Mouse (Mus musculus) 3T3-L1 (cell line): ENCODE results near the gene Tk1.
A peak's percentile ranks its signal among the peaks of the same experiment; 100 is the strongest.

Source experiments
- DNase-seq: peaks from one replicate; pipeline ENCODE4 v3.0.0-alpha.2; 2015; ENCODE audit warnings: low read depth, low spot score

Gene Tk1

GRCm38 (mm10) chr11:117792281-117792888, 33.5 kb downstream of the Tk1 start:
- peak; percentile 25 for DNase-seq

DNA sequence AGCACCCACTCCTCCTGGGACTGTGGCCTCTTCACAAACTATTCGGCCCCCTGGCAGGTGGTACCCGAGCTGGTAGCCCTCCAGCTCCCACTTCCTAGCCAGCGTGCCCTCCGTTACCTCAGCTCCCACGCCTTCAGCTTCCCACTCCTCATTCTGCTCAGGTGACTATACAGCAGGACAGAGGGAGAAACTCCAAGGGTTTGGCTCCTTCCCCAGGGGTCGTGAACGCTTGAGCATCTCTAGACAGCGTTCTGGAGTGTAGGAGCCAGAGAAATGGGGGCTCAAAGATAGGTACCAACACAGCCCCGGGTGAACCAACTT, 34.5 kb downstream of the Tk1 start:
- no peak for DNase-seq

- DNase-seq, result no peak
Observed at GRCm38 (mm10) chr11:117790703-117791440, 35.0 kb downstream of the Tk1 start.

- peak; percentile 62 for DNase-seq
Observed at GRCm38 (mm10) chr11:117790286-117790685, 35.6 kb downstream of the Tk1 start.

- peak; percentile 34 for DNase-seq
Observed at GRCm38 (mm10) chr11:117788481-117788880, 37.4 kb downstream of the Tk1 start.

- peak; percentile 43 for DNase-seq
Observed at GRCm38 (mm10) chr11:117786294-117786693, 39.6 kb downstream of the Tk1 start.

- peak; percentile 33 for DNase-seq
Observed at GRCm38 (mm10) chr11:117783683-117784309, 42.1 kb downstream of the Tk1 start.

DNA sequence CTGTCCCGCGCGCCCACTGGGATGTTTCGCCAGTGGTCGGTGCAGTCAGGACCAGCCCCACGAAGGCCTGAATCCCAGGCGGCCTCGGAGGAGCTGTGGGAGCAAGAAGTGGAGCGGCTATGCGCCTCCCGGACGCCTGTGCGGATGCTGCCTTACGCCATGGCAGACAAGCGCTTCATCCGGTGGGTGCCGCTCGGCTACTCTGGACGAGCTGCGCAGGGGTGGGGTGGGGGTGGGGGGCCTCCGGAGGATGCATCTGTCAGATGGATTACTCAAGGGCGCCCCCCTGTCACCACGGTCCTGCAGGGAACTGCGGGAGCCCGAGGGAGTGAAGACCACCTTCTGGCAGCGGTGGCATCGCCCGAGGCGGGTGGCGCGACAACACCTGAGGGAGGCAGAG, 42.8 kb downstream of the Tk1 start:
- DNase-seq, result no peak

GRCm38 (mm10) chr11:117782705-117783034, 43.2 kb downstream of the Tk1 start:
- no peak for DNase-seq

DNA sequence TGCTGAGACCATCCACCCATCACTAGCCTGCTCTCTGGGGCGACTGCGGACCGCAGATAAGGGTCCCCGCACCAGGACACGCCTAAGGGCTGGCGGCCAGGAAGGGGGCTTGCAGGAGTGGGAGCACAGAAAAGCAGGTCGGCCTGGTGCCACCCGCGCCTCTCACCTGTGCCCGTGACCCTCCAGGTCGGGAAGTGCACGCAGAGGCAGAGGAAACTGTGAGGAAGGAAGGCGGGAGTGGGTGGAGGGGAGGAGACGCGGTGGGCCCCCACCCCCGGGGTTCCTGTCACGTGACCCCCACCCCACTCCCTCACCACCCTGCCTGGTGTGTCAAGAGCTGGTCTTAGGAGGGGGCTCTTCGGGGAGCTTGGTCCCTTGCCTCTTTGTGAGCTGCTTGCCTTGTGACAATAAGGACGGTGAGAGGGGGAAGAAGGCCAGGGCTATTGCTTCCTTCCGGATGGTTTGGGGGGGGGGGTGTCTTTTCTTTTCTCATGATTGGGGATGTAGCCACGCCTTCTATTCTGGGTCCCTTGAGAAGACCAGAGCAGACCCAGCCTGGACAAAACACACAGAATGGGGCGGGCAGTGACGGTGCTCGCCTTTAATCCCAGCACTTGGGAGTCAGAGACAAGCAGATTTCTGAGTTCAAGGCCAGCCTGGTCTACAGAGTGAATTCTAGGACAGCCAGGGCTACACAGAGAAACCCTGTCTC, 43.7 kb downstream of the Tk1 start, which contains the start of the genes Tmc8 and Tmc6:
TSS of gene Tmc8 (plus strand) at position 84 of the 712 bp plus-strand sequence.
TSS of gene Tmc6 (minus strand) at position 206 of the 712 bp plus-strand sequence.
- no peak for DNase-seq

- peak; percentile 86 for DNase-seq
Observed at GRCm38 (mm10) chr11:117781199-117781821, 44.6 kb downstream of the Tk1 start.

- peak; percentile 98 for DNase-seq
Observed at GRCm38 (mm10) chr11:117780582-117781111, 45.2 kb downstream of the Tk1 start.

DNA sequence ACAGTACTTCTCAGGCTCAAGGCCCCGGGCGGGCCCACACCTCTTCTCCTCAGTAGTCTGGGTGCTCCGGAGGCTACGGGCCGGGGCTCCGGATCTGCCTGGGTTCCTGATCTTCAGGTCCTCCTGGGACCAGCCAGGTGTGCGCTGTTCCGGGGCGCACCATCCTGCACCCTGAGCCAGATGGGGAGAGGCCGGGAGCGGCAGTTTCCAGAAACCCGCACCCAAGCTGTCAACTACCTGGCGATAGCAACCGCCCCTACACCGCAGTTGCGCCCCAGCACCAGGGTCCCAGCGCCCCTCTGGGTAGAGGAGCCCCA, 45.7 kb downstream of the Tk1 start:
- no peak for DNase-seq

- peak; percentile 68 for DNase-seq
Observed at GRCm38 (mm10) chr11:117779434-117780198, 46.3 kb downstream of the Tk1 start.

DNA sequence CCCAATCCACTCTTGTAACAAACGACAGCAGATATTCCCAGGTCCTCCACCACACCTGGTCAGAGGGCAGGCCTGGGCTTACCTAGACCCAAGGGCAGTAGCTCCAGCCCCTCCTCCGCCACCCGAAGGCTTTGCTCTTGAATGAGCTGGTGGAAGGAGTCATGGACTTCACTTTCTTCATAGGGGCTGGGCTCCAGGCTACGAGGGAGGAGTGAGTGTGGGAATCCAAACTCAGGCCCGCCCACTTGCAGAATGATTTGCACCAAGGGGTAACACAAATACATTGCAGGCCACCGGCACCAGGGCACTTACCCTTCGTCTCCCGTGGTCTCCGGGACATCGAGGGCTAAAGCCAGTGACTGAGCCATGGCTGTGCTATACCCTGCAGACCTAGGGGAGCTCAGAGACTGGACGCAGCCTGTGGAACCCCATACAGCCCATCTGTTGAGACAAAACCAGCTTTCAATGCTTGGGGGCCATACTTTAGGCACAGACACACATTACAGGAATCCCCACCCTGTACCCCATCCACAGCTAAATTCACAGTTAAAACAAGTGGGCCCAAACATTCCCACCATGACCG, 47.0 kb downstream of the Tk1 start:
- peak; percentile 57 for DNase-seq

DNA sequence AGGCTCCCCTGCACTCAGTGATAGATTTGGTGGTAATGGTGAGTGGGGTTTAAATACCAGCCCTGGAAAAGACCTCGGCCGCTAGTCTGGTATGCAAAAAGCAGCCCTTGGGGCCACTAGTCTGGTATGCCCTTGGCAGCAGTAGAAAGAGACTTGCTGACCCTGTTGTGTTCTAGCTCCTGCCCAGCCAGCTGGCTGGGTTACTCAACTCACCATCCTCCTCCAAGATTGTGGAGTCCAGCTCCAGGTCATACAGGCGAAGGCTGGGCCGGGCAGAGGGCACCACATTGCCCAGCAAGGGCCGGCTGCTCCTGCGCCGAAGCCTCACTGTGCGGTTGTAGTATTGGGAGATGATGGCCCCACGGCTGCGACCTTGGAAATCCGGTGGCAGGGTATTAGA, 47.9 kb downstream of the Tk1 start:
- DNase-seq, result no peak

- no peak for DNase-seq
Observed at GRCm38 (mm10) chr11:117777111-117777510, 48.8 kb downstream of the Tk1 start.

DNA sequence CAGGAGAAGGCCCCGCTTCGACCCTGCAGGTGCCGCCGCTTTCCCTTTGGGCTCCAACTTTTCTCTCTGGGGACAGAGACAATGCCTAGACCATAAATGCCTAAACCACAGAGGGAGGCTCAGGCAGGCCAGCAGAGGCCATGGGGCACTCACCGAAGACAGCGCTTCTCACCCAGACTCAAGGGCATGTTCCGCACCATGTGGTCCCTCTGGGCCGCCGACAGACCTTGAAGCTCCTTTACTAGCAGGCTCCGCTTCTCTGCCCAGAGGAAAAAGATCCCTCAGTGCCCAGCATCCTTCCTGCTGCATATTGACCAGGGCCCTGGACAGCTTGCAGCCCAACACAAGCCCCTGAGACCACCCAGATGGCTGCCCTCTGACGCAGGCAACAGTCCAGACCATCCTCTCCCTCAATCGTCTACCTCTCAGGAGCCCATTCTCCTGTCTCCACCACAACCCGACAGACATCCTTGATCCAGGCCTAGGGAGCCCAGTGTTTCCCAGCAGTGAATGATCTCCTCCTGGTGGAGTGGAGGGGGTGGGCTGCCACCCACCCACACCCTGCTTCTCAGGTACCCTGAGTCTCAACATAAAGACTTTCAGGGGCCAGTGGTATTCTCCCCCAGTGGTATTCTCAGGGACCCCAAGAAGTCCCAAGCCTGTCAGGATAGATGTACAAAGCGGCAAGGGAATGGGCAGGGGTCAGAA, 49.7 kb downstream of the Tk1 start:
- no peak for DNase-seq

GRCm38 (mm10) chr11:117775540-117775939, 50.4 kb downstream of the Tk1 start:
- DNase-seq, result no peak

- no peak for DNase-seq
Observed at GRCm38 (mm10) chr11:117774925-117775324, 51.0 kb downstream of the Tk1 start.
